In the genomic region with DNA sequence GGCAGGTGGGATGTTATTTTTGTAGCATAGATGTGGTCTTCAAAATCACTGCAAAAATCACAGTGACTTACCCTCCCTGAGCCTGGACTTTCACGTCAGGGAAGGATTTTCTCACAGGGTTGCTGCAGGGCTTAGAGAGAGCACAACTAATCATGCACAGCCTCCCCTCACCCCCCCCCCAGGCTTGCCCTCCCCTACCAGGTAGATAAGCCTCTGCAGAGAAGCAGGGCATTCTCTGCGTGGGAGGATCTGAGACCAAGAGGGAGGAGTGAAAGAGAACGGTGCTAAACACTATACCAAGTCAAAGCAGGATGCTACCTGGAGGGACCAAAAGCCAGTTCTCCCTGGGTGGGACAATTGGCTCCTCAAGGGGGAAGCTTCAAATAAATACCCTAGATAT, we compare ENCODE assay signal across 30 mouse cellular contexts. TPM values are rescaled to one million over a fixed set of nuclear protein-coding genes. Genes with fewer than 3 reads are reported as not detected.
DNase-seq lines count a peak whose midpoint lies in the region; ATAC-seq lines count a peak whose summit lies in the region.
"Had no signal": no experiment of that assay in that cellular context is flagged by ENCODE, and none has a peak within 500 bp of the region (broad histone marks: within the 10 kb centered on the region; RNA-seq: fewer than 3 reads in every experiment).

No protein-coding gene starts in this region.

- no peak overlapping the region for H3K27ac ChIP-seq in hindbrain, embryonic 16.5 days (ENCODE audit: low read depth, low read length)
- no peak overlapping the region for H3K27ac ChIP-seq in hindbrain, embryonic 13.5 days
- H3K27ac ChIP-seq: embryonic facial prominence, embryonic 10.5 days; embryonic facial prominence, embryonic 13.5 days; forebrain, embryonic 12.5 days; forebrain, embryonic 15.5 days; heart, embryonic 15.5 days; hindbrain, embryonic 10.5 days; hindbrain, embryonic 14.5 days had no signal

- H3K9ac ChIP-seq in hindbrain, embryonic 16.5 days (ENCODE audit: low read depth, low read length), result no peak overlapping the region
- H3K9ac ChIP-seq in hindbrain, embryonic 13.5 days, result no peak overlapping the region
- H3K9ac ChIP-seq: embryonic facial prominence, embryonic 13.5 days; forebrain, embryonic 12.5 days; forebrain, embryonic 15.5 days; heart, embryonic 12.5 days; heart, embryonic 15.5 days; hindbrain, embryonic 14.5 days had no signal

- WGBS in hindbrain, embryonic 16.5 days, result 25% methylated on average over 3 of the region's 3 CpGs
- WGBS in hindbrain, embryonic 13.5 days, result 28% methylated on average over 3 of the region's 3 CpGs

- no peaks in the 10 kb centered on the region for H3K36me3 ChIP-seq in hindbrain, embryonic 16.5 days (ENCODE audit: control insufficient read depth, insufficient read depth, low read length)
- H3K36me3 ChIP-seq in hindbrain, embryonic 13.5 days, result no peaks in the 10 kb centered on the region
- H3K36me3 ChIP-seq: embryonic facial prominence, embryonic 10.5 days; embryonic facial prominence, embryonic 13.5 days; forebrain, embryonic 12.5 days; forebrain, embryonic 15.5 days; heart, embryonic 12.5 days; heart, embryonic 15.5 days; hindbrain, embryonic 10.5 days had no signal

- peaks cover 7% of the 10 kb centered on the region; the same call in 1 of the 2 replicates for H3K4me1 ChIP-seq in hindbrain, embryonic 16.5 days (ENCODE audit: control insufficient read depth, insufficient read depth, low read depth, low read length)
- peaks cover 9% of the 10 kb centered on the region for H3K4me1 ChIP-seq in hindbrain, embryonic 13.5 days (replicated peaks)
- H3K4me1 ChIP-seq: embryonic facial prominence, embryonic 13.5 days; forebrain, embryonic 12.5 days; forebrain, embryonic 15.5 days; heart, embryonic 15.5 days had no signal

- no peaks in the 10 kb centered on the region for H3K9me3 ChIP-seq in hindbrain, embryonic 16.5 days (ENCODE audit: control insufficient read depth, low read length)
- no peaks in the 10 kb centered on the region for H3K9me3 ChIP-seq in hindbrain, embryonic 13.5 days
- H3K9me3 ChIP-seq: embryonic facial prominence, embryonic 10.5 days; embryonic facial prominence, embryonic 13.5 days; forebrain, embryonic 12.5 days; forebrain, embryonic 15.5 days; heart, embryonic 12.5 days; heart, embryonic 15.5 days; hindbrain, embryonic 10.5 days had no signal

- H3K27me3 ChIP-seq in hindbrain, embryonic 16.5 days (replicated peaks; ENCODE audit: control insufficient read depth, insufficient read depth, low read length), result no peaks in the 10 kb centered on the region
- no peaks in the 10 kb centered on the region for H3K27me3 ChIP-seq in hindbrain, embryonic 13.5 days
- H3K27me3 ChIP-seq: embryonic facial prominence, embryonic 13.5 days; forebrain, embryonic 12.5 days; forebrain, embryonic 15.5 days; heart, embryonic 15.5 days had no signal

- DNase-seq in cerebellum, adult 9-10 months, result no peak
- peak; percentile 73 for DNase-seq in retina, adult 2 months (ENCODE audit: low read depth, low spot score)
- no peak for DNase-seq in retina, embryonic 14.5 days (ENCODE audit: low spot score)
- DNase-seq in adrenal gland, postnatal 36 days, result no peak
- DNase-seq: adrenal gland, adult 8-10 months; adrenal gland, postnatal 25 days; B cell, adult 2 months; cerebellum, adult 18-20 months; cerebellum, postnatal 10 days; cerebellum, postnatal 36 days; embryo, embryonic 11 days; gastrocnemius, postnatal 10 days; gastrocnemius, postnatal 36 days; heart, postnatal 10 days; heart, postnatal 36 days had no signal

- no peak overlapping the region for H3K4me3 ChIP-seq in hindbrain, embryonic 16.5 days (ENCODE audit: low read length)
- H3K4me3 ChIP-seq in hindbrain, embryonic 13.5 days, result no peak overlapping the region
- H3K4me3 ChIP-seq: embryonic facial prominence, embryonic 10.5 days; embryonic facial prominence, embryonic 13.5 days; erythroblast, embryonic 14.5 days; forebrain, embryonic 12.5 days; forebrain, embryonic 15.5 days; heart, embryonic 12.5 days; heart, embryonic 15.5 days; hindbrain, embryonic 10.5 days had no signal

- no peak overlapping the region for H3K4me2 ChIP-seq in hindbrain, embryonic 16.5 days (ENCODE audit: low read length)
- H3K4me2 ChIP-seq in hindbrain, embryonic 13.5 days, result no peak overlapping the region
- H3K4me2 ChIP-seq: embryonic facial prominence, embryonic 13.5 days; forebrain, embryonic 12.5 days; forebrain, embryonic 15.5 days; heart, embryonic 12.5 days; heart, embryonic 15.5 days; hindbrain, embryonic 14.5 days had no signal

- 0 out of 2 replicates have a peak, but pooled peaks have one; percentile 42 for ATAC-seq in cerebellum, adult (ENCODE audit: insufficient number of reproducible peaks, low FRiP score, low TSS enrichment)
- ATAC-seq in hindbrain, embryonic 16.5 days, result peak; percentile 42; the same call in 1 of the 2 replicates
- ATAC-seq in hindbrain, embryonic 13.5 days (ENCODE audit: low FRiP score), result no peak
- ATAC-seq: activated CD4-positive, CD25-positive, alpha-beta regulatory T cell, adult 4 months; forebrain, embryonic 15.5 days; intestine, postnatal 0 days had no signal

RNA-seq across cellular contexts. Expression of gene Sv2b, which starts 31.2 kb away (rescaled TPM):
- polyA plus RNA-seq in hindbrain, embryonic 16.5 days (2015; fragmentation: Nextera tagmentation; extraction: Ambion mirVana), result 20.4 and 23.5 TPM in 2 replicates
- 8.9 and 9.5 TPM in 2 replicates for polyA plus RNA-seq in hindbrain, embryonic 13.5 days (2015; fragmentation: Nextera tagmentation; extraction: Ambion mirVana)
- total RNA-seq in adrenal gland, postnatal 36 days (2021), result under 1 TPM; 0.26 to 0.30 TPM
- total RNA-seq: granulocyte monocyte progenitor cell, adult 5-6 weeks had no signal
- polyA plus RNA-seq: activated CD4-positive, CD25-positive, alpha-beta regulatory T cell, adult 4 months; erythroblast, embryonic 14.5 days had no signal
